Mouse (Mus musculus) bone marrow, adult 2 months (tissue): ENCODE measurements around the gene Pkmyt1.

ENCODE experiments used
- CTCF ChIP-seq: fragments of 200-500 bp; IDR thresholded peaks from 2 replicates; pipeline ENCODE4 v1.5.1; 2011; ENCODE audit warnings: low read length, control low read depth; ENCODE audit not compliant: control insufficient read depth, insufficient read depth
- POLR2A ChIP-seq: fragments of 200-500 bp; IDR thresholded peaks from 2 replicates; pipeline ENCODE4 v1.6.1; 2011; ENCODE audit warnings: low read depth, mild to moderate bottlenecking, control low read depth, low read length, borderline replicate concordance; ENCODE audit not compliant: control insufficient read depth

GRCm38 (mm10) chr17:23699131-23700077 lies 26.7 kb upstream of the Pkmyt1 start:
- TF ChIP-seq CTCF = no peak
- no peak for TF ChIP-seq POLR2A
